Mouse (Mus musculus) neural tube, embryonic 15.5 days (tissue): ENCODE measurements around the gene Adam10. TPM values are rescaled to one million over a fixed set of nuclear protein-coding genes. Genes with fewer than 3 reads are reported as not detected.

Experiments used
- ATAC-seq: fragments of 200-750 bp; cut with Nextera tagmentation; 2 replicates; pipeline ENCODE4 v1.8.0; 2017; ENCODE audit warnings: mild to moderate bottlenecking, moderate TSS enrichment, moderate library complexity; ENCODE audit not compliant: low FRiP score
- H3K27ac ChIP-seq: fragments of 300-500 bp; sonication (generic); replicated peaks from 2 replicates; pipeline ENCODE4 v1.5.1; 2015; ENCODE audit warnings: mild to moderate bottlenecking, inconsistent platforms
- H3K27me3 ChIP-seq: fragments of 300-500 bp; sonication (generic); replicated peaks from 2 replicates; pipeline ENCODE4 v1.6.1; 2015; ENCODE audit warnings: inconsistent platforms
- H3K36me3 ChIP-seq: fragments of 300-500 bp; sonication (generic); 2 replicates; pipeline ENCODE4 v1.6.1; 2015; ENCODE audit warnings: inconsistent platforms
- H3K4me1 ChIP-seq: fragments of 300-500 bp; sonication (generic); 2 replicates; pipeline ENCODE4 v1.6.1; 2015; ENCODE audit warnings: inconsistent platforms
- H3K4me2 ChIP-seq: fragments of 300-500 bp; sonication (generic); 2 replicates; pipeline ENCODE4 v1.6.1; 2015; ENCODE audit warnings: inconsistent platforms, mild to moderate bottlenecking, moderate library complexity
- H3K4me3 ChIP-seq: fragments of 300-500 bp; sonication (generic); replicated peaks from 2 replicates; pipeline ENCODE4 v1.5.1; 2015; ENCODE audit warnings: mild to moderate bottlenecking, inconsistent platforms
- H3K9ac ChIP-seq: fragments of 300-500 bp; sonication (generic); replicated peaks from 2 replicates; pipeline ENCODE4 v1.6.1; 2015; ENCODE audit warnings: mild to moderate bottlenecking, inconsistent platforms
- H3K9me3 ChIP-seq: fragments of 300-500 bp; sonication (generic); replicated peaks from 2 replicates; pipeline ENCODE4 v1.6.1; 2016; ENCODE audit warnings: inconsistent platforms
- WGBS: fragments of 180-500 bp; shearing (Covaris S2); methylation state at CpG from one replicate; pipeline ENCODE4 v1.1.7; 2015; ENCODE audit warnings: mixed read lengths; 5-methylcytosine and 5-hydroxymethylcytosine counted together
- polyA plus RNA-seq: library from polyadenylated mRNA; unstranded; fragments of >200 nt; fragmentation: Nextera tagmentation; extraction: Ambion mirVana; gene quantifications from 2 replicates; pipeline ENCODE4 v1.2.1, GENCODE M21; 2015

Gene Adam10
- polyA plus RNA-seq, 1 experiment from 2014 or later: 53.1 TPM

- under 1% methylated on average over 67 of the region's 67 CpGs for WGBS
- no peaks in the 10 kb centered on the region for H3K36me3 ChIP-seq
- H3K4me2 ChIP-seq: peak within 1 kb of the TSS; percentile 71
- no peaks in the 10 kb centered on the region for H3K27me3 ChIP-seq
- peak; percentile 97 for ATAC-seq
- H3K9me3 ChIP-seq: no peaks in the 10 kb centered on the region
- H3K4me1 ChIP-seq: peaks cover 33% of the 10 kb centered on the region
- H3K9ac ChIP-seq: peak within 1 kb of the TSS; percentile 99
- H3K4me3 ChIP-seq: peak within 1 kb of the TSS; percentile 99
- H3K27ac ChIP-seq: peak within 1 kb of the TSS; percentile 97
Measured at GRCm38 (mm10) chr9:70657013-70657967, 21.5 kb upstream of the Adam10 start, which contains the start of gene Mindy2. Gene Mindy2, minus strand, starts transcription at chr9:70657174.

- no peak overlapping the region for H3K4me2 ChIP-seq
- H3K9me3 ChIP-seq: no peaks in the 10 kb centered on the region
- no peak for ATAC-seq
- peaks cover 24% of the 10 kb centered on the region for H3K4me1 ChIP-seq
- H3K9ac ChIP-seq: no peak overlapping the region
- H3K4me3 ChIP-seq: no peak overlapping the region
- WGBS: 61% methylated on average over 2 of the region's 2 CpGs
- H3K27me3 ChIP-seq: no peaks in the 10 kb centered on the region
- no peaks in the 10 kb centered on the region for H3K36me3 ChIP-seq
- no peak overlapping the region for H3K27ac ChIP-seq
Measured at GRCm38 (mm10) chr9:70658266-70658665, 20.5 kb upstream of the Adam10 start.

- 79% methylated on average over 4 of the region's 4 CpGs for WGBS
Measured at GRCm38 (mm10) chr9:70664847-70665246, 13.9 kb upstream of the Adam10 start.

GRCm38 (mm10) chr9:70665372-70666145 is 13.2 kb upstream of the Adam10 start:
- WGBS: 72% methylated on average over 16 of the region's 16 CpGs
- Histone ChIP-seq H3K4me3 (no peak overlapping the region), H3K36me3 (no peaks in the 10 kb centered on the region), H3K4me1 (no peaks in the 10 kb centered on the region), H3K9ac (no peak overlapping the region), H3K9me3 (no peaks in the 10 kb centered on the region), H3K27ac (no peak overlapping the region), H3K4me2 (no peak overlapping the region), H3K27me3 (no peaks in the 10 kb centered on the region)
- no peak for ATAC-seq

More at GRCm38 (mm10) chr9:70664847-70665246, 13.9 kb upstream of the Adam10 start:
- Histone ChIP-seq H3K9ac (no peak overlapping the region), H3K36me3 (no peaks in the 10 kb centered on the region), H3K4me2 (no peak overlapping the region), H3K4me1 (no peaks in the 10 kb centered on the region), H3K4me3 (no peak overlapping the region), H3K9me3 (no peaks in the 10 kb centered on the region), H3K27me3 (no peaks in the 10 kb centered on the region), H3K27ac (no peak overlapping the region)
- no peak for ATAC-seq

- Histone ChIP-seq H3K27ac (no peak overlapping the region), H3K4me2 (no peak overlapping the region), H3K9me3 (no peaks in the 10 kb centered on the region), H3K36me3 (no peaks in the 10 kb centered on the region), H3K9ac (no peak overlapping the region), H3K4me3 (no peak overlapping the region), H3K4me1 (no peaks in the 10 kb centered on the region), H3K27me3 (no peaks in the 10 kb centered on the region)
- ATAC-seq: no peak
- 77% methylated on average over 7 of the region's 7 CpGs for WGBS
Measured at GRCm38 (mm10) chr9:70666811-70667210, 12.0 kb upstream of the Adam10 start.

GRCm38 (mm10) chr9:70668048-70668447 is 10.7 kb upstream of the Adam10 start:
- no peak for ATAC-seq
- Histone ChIP-seq H3K4me2 (no peak overlapping the region), H3K9me3 (no peaks in the 10 kb centered on the region), H3K4me3 (no peak overlapping the region), H3K36me3 (no peaks in the 10 kb centered on the region), H3K4me1 (no peaks in the 10 kb centered on the region), H3K9ac (no peak overlapping the region), H3K27ac (no peak overlapping the region), H3K27me3 (no peaks in the 10 kb centered on the region)

- no peak for ATAC-seq
- H3K27ac ChIP-seq: no peak overlapping the region
- no peak overlapping the region for H3K9ac ChIP-seq
- no peak overlapping the region for H3K4me3 ChIP-seq
- H3K27me3 ChIP-seq: no peaks in the 10 kb centered on the region
- no peak overlapping the region for H3K4me2 ChIP-seq
- H3K9me3 ChIP-seq: no peaks in the 10 kb centered on the region
- WGBS: 67% methylated on average over 2 of the region's 2 CpGs
- H3K36me3 ChIP-seq: no peaks in the 10 kb centered on the region
- no peaks in the 10 kb centered on the region for H3K4me1 ChIP-seq
Measured at GRCm38 (mm10) chr9:70669197-70669596, 9.6 kb upstream of the Adam10 start.

GRCm38 (mm10) chr9:70670381-70670780 is 8.4 kb upstream of the Adam10 start:
- no peak for ATAC-seq
- Histone ChIP-seq H3K4me2 (no peak overlapping the region), H3K36me3 (no peaks in the 10 kb centered on the region), H3K9me3 (no peaks in the 10 kb centered on the region), H3K4me3 (no peak overlapping the region), H3K27me3 (no peaks in the 10 kb centered on the region), H3K9ac (no peak overlapping the region), H3K27ac (no peak overlapping the region), H3K4me1 (no peaks in the 10 kb centered on the region)
- 89% methylated on average over 6 of the region's 6 CpGs for WGBS

GRCm38 (mm10) chr9:70671278-70671677 is 7.5 kb upstream of the Adam10 start:
- H3K36me3 ChIP-seq: no peaks in the 10 kb centered on the region
- no peak overlapping the region for H3K9ac ChIP-seq
- no peaks in the 10 kb centered on the region for H3K27me3 ChIP-seq
- H3K9me3 ChIP-seq: no peaks in the 10 kb centered on the region
- WGBS: 85% methylated on average over 6 of the region's 6 CpGs
- no peak overlapping the region for H3K27ac ChIP-seq
- no peak for ATAC-seq
- no peak overlapping the region for H3K4me3 ChIP-seq
- H3K4me1 ChIP-seq: no peaks in the 10 kb centered on the region
- H3K4me2 ChIP-seq: no peak overlapping the region

- no peak overlapping the region for H3K9ac ChIP-seq
Measured at GRCm38 (mm10) chr9:70671772-70672579, 6.8 kb upstream of the Adam10 start.

GRCm38 (mm10) chr9:70673656-70674055 is 5.1 kb upstream of the Adam10 start:
- Histone ChIP-seq H3K27ac (no peak overlapping the region), H3K9me3 (no peaks in the 10 kb centered on the region), H3K4me2 (no peak overlapping the region), H3K4me3 (no peak overlapping the region), H3K9ac (no peak overlapping the region), H3K4me1 (no peaks in the 10 kb centered on the region), H3K36me3 (no peaks in the 10 kb centered on the region), H3K27me3 (no peaks in the 10 kb centered on the region)
- ATAC-seq: no peak
- WGBS: 97% methylated on average over 4 of the region's 4 CpGs

More at GRCm38 (mm10) chr9:70671772-70672579, 6.8 kb upstream of the Adam10 start:
- Histone ChIP-seq H3K4me2 (no peak overlapping the region), H3K4me3 (no peak overlapping the region), H3K9me3 (no peaks in the 10 kb centered on the region), H3K27me3 (no peaks in the 10 kb centered on the region), H3K27ac (no peak overlapping the region), H3K4me1 (no peaks in the 10 kb centered on the region), H3K36me3 (no peaks in the 10 kb centered on the region)
- ATAC-seq: no peak
- 61% methylated on average over 10 of the region's 10 CpGs for WGBS
